Mouse (Mus musculus) neural tube, embryonic 11.5 days (tissue): ENCODE measurements around the gene Yif1a. TPM values are rescaled to one million over a fixed set of nuclear protein-coding genes. Genes with fewer than 3 reads are reported as not detected.

Experiments
- ATAC-seq: fragments of 200-750 bp; cut with Nextera tagmentation; 2 replicates; pipeline ENCODE4 v1.8.0; 2017; ENCODE audit warnings: moderate number of reproducible peaks, mild to moderate bottlenecking, moderate TSS enrichment, moderate library complexity; ENCODE audit not compliant: insufficient read depth, low FRiP score, low TSS enrichment
- DNase-seq: peaks from one replicate; pipeline ENCODE4 v3.0.0-alpha.2; 2015; ENCODE audit warnings: low spot score
- H3K27ac ChIP-seq: fragments of 300-500 bp; sonication (generic); 2 replicates; pipeline ENCODE4 v1.5.1; 2014; ENCODE audit warnings: low read depth, mild to moderate bottlenecking, low read length
- H3K27me3 ChIP-seq: fragments of 300-500 bp; sonication (generic); 2 replicates; pipeline ENCODE4 v1.6.1; 2014; ENCODE audit warnings: mild to moderate bottlenecking, low read length, mixed read lengths; ENCODE audit not compliant: control insufficient read depth, insufficient read depth
- H3K36me3 ChIP-seq: fragments of 300-500 bp; sonication (generic); 2 replicates; pipeline ENCODE4 v1.6.1; 2014; ENCODE audit warnings: mild to moderate bottlenecking, low read length, moderate library complexity, mixed read lengths; ENCODE audit not compliant: control insufficient read depth, insufficient read depth
- H3K4me1 ChIP-seq: fragments of 300-500 bp; sonication (generic); 2 replicates; pipeline ENCODE4 v1.6.1; 2014; ENCODE audit warnings: low read length, mixed read lengths; ENCODE audit not compliant: control insufficient read depth, insufficient read depth
- H3K4me2 ChIP-seq: fragments of 300-500 bp; sonication (generic); 2 replicates; pipeline ENCODE4 v1.6.1; 2014; ENCODE audit warnings: low read depth, mild to moderate bottlenecking, moderate library complexity
- H3K4me3 ChIP-seq: fragments of 300-500 bp; sonication (generic); 2 replicates; pipeline ENCODE4 v1.5.1; 2014; ENCODE audit warnings: low read depth, low read length
- H3K9ac ChIP-seq: fragments of 300-500 bp; sonication (generic); 2 replicates; pipeline ENCODE4 v1.6.1; 2014; ENCODE audit warnings: mild to moderate bottlenecking, low read length
- H3K9me3 ChIP-seq: fragments of 300-500 bp; sonication (generic); 2 replicates; pipeline ENCODE4 v1.6.1; 2016; ENCODE audit warnings: low read length; ENCODE audit not compliant: control insufficient read depth
- WGBS: fragments of 180-500 bp; shearing (Covaris S2); extraction: QIAGEN DNeasy Blood & Tissue Kit; methylation state at CpG from one replicate; pipeline ENCODE4 v1.1.7; 2014; 5-methylcytosine and 5-hydroxymethylcytosine counted together
- polyA plus RNA-seq: library from polyadenylated mRNA; unstranded; fragments of >200 nt; fragmentation: Nextera tagmentation; extraction: Ambion mirVana; gene quantifications from 2 replicates; pipeline ENCODE4 v1.2.1, GENCODE M21; 2014

Gene Yif1a
- polyA plus RNA-seq, 1 experiment from 2014 or later: 88.0 TPM

GRCm38 (mm10) chr19:5049325-5049724 lies 39.0 kb upstream of the Yif1a start:
- Histone ChIP-seq H3K4me2 (no peak overlapping the region), H3K9ac (no peak overlapping the region), H3K27me3 (peaks cover 34% of the 10 kb centered on the region), H3K27ac (no peak overlapping the region), H3K9me3 (no peaks in the 10 kb centered on the region), H3K36me3 (peaks cover 6% of the 10 kb centered on the region), H3K4me3 (no peak overlapping the region), H3K4me1 (no peaks in the 10 kb centered on the region)
- DNase-seq: no peak
- WGBS: 81% methylated on average over 6 of the region's 6 CpGs
- ATAC-seq: no peak

DNA sequence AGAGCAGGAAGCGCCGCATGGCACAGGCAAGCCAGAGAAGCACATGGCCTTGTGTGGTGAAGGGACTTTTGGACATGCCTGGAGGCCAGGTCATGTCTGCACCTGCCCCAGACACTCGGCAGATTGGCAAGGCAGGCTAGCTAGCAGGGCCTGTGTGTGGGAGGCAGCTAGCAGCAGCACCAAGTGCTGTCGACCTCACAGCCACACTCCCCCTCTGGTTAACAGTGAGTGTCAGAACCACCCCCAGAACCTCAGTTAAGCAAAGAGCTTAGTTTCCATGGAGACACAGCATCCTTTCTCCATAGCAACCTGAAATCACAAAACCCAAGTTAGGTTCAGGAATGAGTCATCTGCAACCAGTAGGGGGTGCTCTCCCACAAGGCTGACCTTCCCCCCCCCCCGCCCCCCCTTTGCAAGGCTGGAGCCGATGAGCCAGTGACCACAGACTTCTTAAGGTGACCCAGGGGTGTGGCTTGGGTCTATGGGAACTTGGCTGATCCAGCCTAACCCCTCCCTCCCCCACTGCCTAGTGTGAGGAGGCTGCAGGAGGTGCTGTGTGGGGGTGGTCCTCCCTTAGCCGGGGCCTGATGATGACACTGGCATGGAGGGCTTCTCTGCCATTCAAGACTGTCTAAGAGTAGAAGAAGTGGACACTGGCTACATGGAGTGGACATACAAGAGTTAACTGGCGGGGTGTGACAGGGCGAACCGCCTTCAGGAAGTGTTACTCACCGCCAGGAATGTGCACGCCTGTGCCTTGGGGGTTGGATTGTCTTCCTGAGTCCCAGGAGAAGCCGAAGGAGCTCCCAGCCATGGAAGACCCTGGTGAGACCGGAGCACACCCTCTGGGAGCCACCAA lies 38.1 kb upstream of the Yif1a start, which contains the start of gene Rin1:
Rin1 (plus strand) TSS at position 435 of the 859 bp plus-strand sequence.
- Histone ChIP-seq H3K4me3 (peak within 1 kb of the TSS; percentile 12; the same call in 1 of the 2 replicates), H3K9ac (peak within 1 kb of the TSS; percentile 23), H3K36me3 (peaks cover 6% of the 10 kb centered on the region), H3K9me3 (no peaks in the 10 kb centered on the region), H3K27ac (no peak within 1 kb of the TSS), H3K4me1 (no peaks in the 10 kb centered on the region), H3K4me2 (no peak within 1 kb of the TSS), H3K27me3 (peaks cover 34% of the 10 kb centered on the region)
- DNase-seq (peak; percentile 30), ATAC-seq (no peak)
- WGBS: 21% methylated on average over 14 of the region's 14 CpGs

DNA sequence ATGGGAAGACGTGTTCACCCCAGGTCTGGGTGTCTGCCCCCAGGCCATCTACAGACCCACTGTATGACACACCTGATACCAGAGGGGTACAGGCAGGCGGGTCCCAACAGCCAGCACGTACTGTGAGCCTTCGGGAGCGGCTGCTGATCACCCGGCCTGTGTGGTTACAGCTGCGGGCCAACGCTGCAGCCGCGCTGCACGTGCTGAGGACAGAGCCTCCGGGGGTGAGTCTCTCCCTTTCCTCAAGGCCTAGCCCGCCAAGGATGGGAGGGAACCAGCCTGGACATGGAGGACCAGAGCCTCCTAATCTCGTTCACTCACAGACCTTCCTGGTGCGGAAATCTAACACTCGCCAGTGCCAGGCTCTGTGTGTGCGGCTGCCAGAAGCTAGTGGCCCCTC lies 37.3 kb upstream of the Yif1a start:
- peak overlapping the region; percentile 12; the same call in 1 of the 2 replicates for H3K4me3 ChIP-seq
- no peak for DNase-seq
- H3K27me3 ChIP-seq: peaks cover 34% of the 10 kb centered on the region
- H3K9ac ChIP-seq: peak overlapping the region; percentile 23
- H3K36me3 ChIP-seq: peaks cover 6% of the 10 kb centered on the region
- no peak for ATAC-seq
- WGBS: 8% methylated on average over 17 of the region's 17 CpGs
- H3K27ac ChIP-seq: no peak overlapping the region
- H3K4me1 ChIP-seq: no peaks in the 10 kb centered on the region
- no peak overlapping the region for H3K4me2 ChIP-seq
- H3K9me3 ChIP-seq: no peaks in the 10 kb centered on the region

GRCm38 (mm10) chr19:5051515-5051914 lies 36.8 kb upstream of the Yif1a start:
- Histone ChIP-seq H3K36me3 (peaks cover 2% of the 10 kb centered on the region; the same call in 1 of the 2 replicates), H3K4me3 (no peak overlapping the region), H3K4me1 (no peaks in the 10 kb centered on the region), H3K4me2 (no peak overlapping the region), H3K27ac (no peak overlapping the region), H3K27me3 (peaks cover 34% of the 10 kb centered on the region), H3K9me3 (no peaks in the 10 kb centered on the region), H3K9ac (peak overlapping the region; percentile 23)
- WGBS: 29% methylated on average over 3 of the region's 3 CpGs
- no peak for DNase-seq
- no peak for ATAC-seq

- Histone ChIP-seq H3K4me1 (no peaks in the 10 kb centered on the region), H3K9ac (no peak overlapping the region), H3K27ac (no peak overlapping the region), H3K4me3 (no peak overlapping the region), H3K27me3 (peaks cover 34% of the 10 kb centered on the region), H3K9me3 (no peaks in the 10 kb centered on the region), H3K4me2 (no peak overlapping the region), H3K36me3 (peaks cover 2% of the 10 kb centered on the region; the same call in 1 of the 2 replicates)
- WGBS: 23% methylated on average over 25 of the region's 25 CpGs
- DNase-seq (no peak), ATAC-seq (no peak)
These were observed 36.0 kb upstream of the Yif1a start for GRCm38 (mm10) chr19:5052166-5052822.

DNA sequence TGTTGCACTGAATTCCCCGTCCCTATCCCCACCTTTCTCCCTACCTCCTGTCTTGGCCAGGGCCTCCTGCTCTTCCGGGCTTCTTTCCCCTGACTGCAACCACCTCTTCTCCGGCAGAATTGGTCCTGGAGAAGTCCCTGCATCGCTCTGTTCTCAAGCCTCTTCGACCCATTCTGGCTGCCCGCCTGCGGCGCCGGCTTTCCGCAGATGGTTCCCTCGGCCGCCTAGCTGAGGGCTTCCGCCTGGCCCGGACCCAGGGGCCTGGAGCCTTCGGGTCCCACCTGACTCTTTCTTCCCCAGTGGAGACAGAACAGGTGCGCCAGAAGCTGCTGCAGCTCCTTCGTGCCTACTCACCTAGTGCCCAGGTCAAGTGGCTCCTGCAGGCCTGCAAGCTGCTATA lies 35.5 kb upstream of the Yif1a start:
- H3K9me3 ChIP-seq: no peaks in the 10 kb centered on the region
- no peak overlapping the region for H3K4me3 ChIP-seq
- ATAC-seq: no peak
- peaks cover 2% of the 10 kb centered on the region; the same call in 1 of the 2 replicates for H3K36me3 ChIP-seq
- no peaks in the 10 kb centered on the region for H3K4me1 ChIP-seq
- 63% methylated on average over 17 of the region's 17 CpGs for WGBS
- no peak overlapping the region for H3K27ac ChIP-seq
- no peak for DNase-seq
- no peak overlapping the region for H3K9ac ChIP-seq
- H3K4me2 ChIP-seq: no peak overlapping the region
- peaks cover 34% of the 10 kb centered on the region for H3K27me3 ChIP-seq

DNA sequence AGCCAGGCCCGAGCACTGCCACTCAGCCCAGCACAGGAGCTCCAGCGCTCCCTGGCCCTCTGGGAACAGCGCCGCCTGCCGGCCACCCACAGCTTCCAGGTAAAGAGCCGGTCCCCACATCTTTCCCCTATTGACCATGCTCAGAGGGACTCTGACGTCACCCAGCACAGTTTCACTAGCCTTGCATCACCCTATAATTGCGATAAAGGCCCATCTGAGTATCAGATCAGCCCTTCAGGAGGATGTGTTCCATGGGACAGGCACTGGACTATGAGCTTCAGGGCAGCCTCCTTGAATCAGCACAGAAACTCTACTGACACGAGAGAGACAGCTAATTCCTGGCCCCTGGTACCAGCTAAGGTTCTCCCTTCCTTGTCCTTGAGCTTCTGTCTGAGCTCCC lies 34.4 kb upstream of the Yif1a start:
- peaks cover 34% of the 10 kb centered on the region for H3K27me3 ChIP-seq
- no peak overlapping the region for H3K4me2 ChIP-seq
- no peak overlapping the region for H3K27ac ChIP-seq
- no peaks in the 10 kb centered on the region for H3K36me3 ChIP-seq
- WGBS: 23% methylated on average over 9 of the region's 9 CpGs
- H3K9ac ChIP-seq: no peak overlapping the region
- H3K4me1 ChIP-seq: 0 out of 2 replicates have a peak, but pooled peaks cover 7% of the 10 kb centered on the region
- no peak overlapping the region for H3K4me3 ChIP-seq
- DNase-seq (peak; percentile 74), ATAC-seq (no peak)
- H3K9me3 ChIP-seq: no peaks in the 10 kb centered on the region

GRCm38 (mm10) chr19:5056251-5056650 lies 32.1 kb upstream of the Yif1a start:
- H3K27ac ChIP-seq: no peak overlapping the region
- 8% methylated on average over 6 of the region's 6 CpGs for WGBS
- H3K4me3 ChIP-seq: no peak overlapping the region
- H3K27me3 ChIP-seq: peaks cover 26% of the 10 kb centered on the region
- 0 out of 2 replicates have a peak, but pooled peaks cover 12% of the 10 kb centered on the region for H3K4me1 ChIP-seq
- ATAC-seq (peak; percentile 42; the same call in 1 of the 2 replicates), DNase-seq (peak; percentile 77)
- no peaks in the 10 kb centered on the region for H3K36me3 ChIP-seq
- H3K9me3 ChIP-seq: no peaks in the 10 kb centered on the region
- no peak overlapping the region for H3K4me2 ChIP-seq
- H3K9ac ChIP-seq: no peak overlapping the region
